Mouse (Mus musculus) liver, adult 2 months (tissue): ENCODE data around the gene Gse1. TPM values are rescaled to one million over a fixed set of nuclear protein-coding genes. Genes with fewer than 3 reads are reported as not detected.

ENCODE experiments used
- DNase-seq: peaks from one replicate; pipeline ENCODE4 v3.0.0-alpha.2; 2011; ENCODE audit warnings: low read depth, low spot score; ENCODE audit errors: extremely low read depth
- H3K27ac ChIP-seq: fragments of 200-500 bp; replicated peaks from 2 replicates; pipeline ENCODE4 v1.5.1; 2012; ENCODE audit warnings: low read depth, mild to moderate bottlenecking, control low read depth, inconsistent platforms, low read length; ENCODE audit not compliant: insufficient read depth
- H3K27me3 ChIP-seq: fragments of 200-500 bp; 2 replicates; pipeline ENCODE4 v1.6.1; 2012; ENCODE audit warnings: mild to moderate bottlenecking, moderate library complexity, low read length, inconsistent platforms; ENCODE audit not compliant: control insufficient read depth, insufficient read depth
- H3K36me3 ChIP-seq: fragments of 200-500 bp; 2 replicates; pipeline ENCODE4 v1.6.1; 2012; ENCODE audit warnings: low read length, inconsistent platforms; ENCODE audit not compliant: control insufficient read depth, insufficient read depth
- H3K4me1 ChIP-seq: fragments of 200-500 bp; 2 replicates; pipeline ENCODE4 v1.6.1; 2011; ENCODE audit warnings: low read length; ENCODE audit not compliant: control insufficient read depth, insufficient read depth
- H3K4me3 ChIP-seq: fragments of 200-500 bp; 2 replicates; pipeline ENCODE4 v1.5.1; 2011; ENCODE audit warnings: low read depth, mild to moderate bottlenecking, control low read depth, low read length, moderate library complexity; ENCODE audit not compliant: insufficient read depth
- H3K79me2 ChIP-seq: fragments of 200-500 bp; 2 replicates; pipeline ENCODE4 v1.6.1; 2012; ENCODE audit warnings: inconsistent platforms, mild to moderate bottlenecking, low read length, moderate library complexity; ENCODE audit not compliant: control insufficient read depth, insufficient read depth
- H3K9ac ChIP-seq: fragments of 200-500 bp; 2 replicates; pipeline ENCODE4 v1.6.1; 2012; ENCODE audit warnings: low read depth, mild to moderate bottlenecking, control low read depth, inconsistent platforms, low read length
- CTCF ChIP-seq: fragments of 200-500 bp; IDR thresholded peaks from 2 replicates; pipeline ENCODE4 v1.5.1; 2011; ENCODE audit warnings: low read depth, low read length, control low read depth
- POLR2A ChIP-seq: fragments of 200-500 bp; IDR thresholded peaks from 2 replicates; pipeline ENCODE4 v1.6.1; 2011; ENCODE audit warnings: low read length, control low read depth; ENCODE audit not compliant: insufficient read depth; ENCODE audit errors: extremely low read depth
- WGBS: fragments of 180-500 bp; shearing (Covaris S2); methylation state at CpG from one replicate; pipeline ENCODE4 v1.1.7; 2018; 5-methylcytosine and 5-hydroxymethylcytosine counted together
- polyA plus RNA-seq: library from polyadenylated mRNA; depleted of rRNA; stranded (reverse); fragments of >200 nt; gene quantifications from 2 replicates; pipeline ENCODE4 v1.2.3, GENCODE M21; 2012
- total RNA-seq: library from RNA; depleted of rRNA; stranded (reverse); fragments of >200 nt; gene quantifications from 2 replicates; pipeline ENCODE4 v1.2.3, GENCODE M21; 2014

Gse1 gene
- total and polyA plus RNA-seq, 2 experiments = 2.6 to 10.0 TPM

DNA sequence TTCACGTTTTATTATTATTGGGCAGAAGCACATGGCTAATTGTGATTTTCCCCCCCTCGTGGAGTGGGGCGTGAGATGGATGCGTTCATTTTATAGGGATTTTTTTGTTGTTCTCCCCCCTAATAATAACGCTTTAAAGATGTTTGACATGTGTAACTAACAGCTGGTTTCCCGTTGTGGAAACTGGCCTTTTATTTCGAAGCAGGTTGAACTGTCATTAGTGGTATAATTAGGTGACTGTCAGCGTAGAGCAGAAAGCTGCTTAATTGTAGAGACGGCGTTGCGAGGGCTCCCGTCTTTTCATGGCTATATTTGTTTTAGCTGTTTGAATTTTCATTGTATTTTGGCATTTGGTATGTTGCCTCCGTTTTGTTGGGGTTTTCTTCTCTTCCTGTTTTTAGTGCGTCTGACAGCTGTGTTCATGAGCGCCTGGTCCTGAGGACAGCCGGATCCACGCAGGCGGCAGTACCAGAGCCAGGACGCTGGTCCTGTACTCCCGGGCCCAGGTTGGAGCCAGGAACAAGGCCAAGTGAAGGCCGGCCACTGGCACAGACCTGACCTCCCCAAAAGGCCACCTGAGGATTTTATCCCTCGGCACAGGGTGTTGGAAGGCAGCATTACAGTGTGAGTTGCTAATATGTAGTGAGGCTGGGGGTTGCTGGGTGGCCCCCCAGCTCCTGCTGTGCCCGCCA, 277.5 kb downstream of the Gse1 start:
- no peaks in the 10 kb centered on the region for H3K36me3 ChIP-seq
- no peak overlapping the region for H3K27ac ChIP-seq
- no peak overlapping the region for H3K9ac ChIP-seq
- H3K79me2 ChIP-seq = peaks cover 54% of the 10 kb centered on the region
- TF ChIP-seq POLR2A = no peak
- H3K4me1 ChIP-seq = peaks cover 31% of the 10 kb centered on the region
- 63% methylated on average over 23 of the region's 23 CpGs for WGBS
- no peak overlapping the region for H3K4me3 ChIP-seq
- H3K27me3 ChIP-seq = no peaks in the 10 kb centered on the region
- DNase-seq = peak; percentile 67

DNA sequence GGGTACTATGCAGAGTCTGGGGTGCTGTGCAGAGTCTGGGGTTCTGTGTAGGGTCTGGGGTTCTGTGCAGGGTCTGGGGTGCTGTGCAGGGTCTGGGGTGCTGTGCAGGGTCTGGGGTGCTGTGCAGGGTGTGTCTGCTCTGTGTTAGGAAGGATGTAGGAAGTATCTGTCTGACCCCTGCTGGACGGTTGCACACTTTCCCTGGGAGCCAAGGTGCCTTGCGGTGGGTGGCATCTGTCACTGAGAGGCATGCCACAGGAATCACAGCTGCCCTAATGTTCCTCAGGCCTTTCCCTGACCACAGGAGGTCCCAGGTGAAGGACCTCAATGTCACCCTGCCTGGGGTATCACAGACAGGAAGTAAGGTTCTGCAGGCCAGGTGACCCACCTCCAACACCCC, 278.3 kb downstream of the Gse1 start:
- H3K27me3 ChIP-seq = no peaks in the 10 kb centered on the region
- 74% methylated on average over 2 of the region's 2 CpGs for WGBS
- TF ChIP-seq CTCF = peak; percentile 35; the same call in 1 of the 2 replicates
- no peak for TF ChIP-seq POLR2A
- H3K36me3 ChIP-seq = no peaks in the 10 kb centered on the region
- H3K9ac ChIP-seq = no peak overlapping the region
- H3K4me3 ChIP-seq = no peak overlapping the region
- DNase-seq = no peak
- H3K4me1 ChIP-seq = peaks cover 26% of the 10 kb centered on the region
- H3K79me2 ChIP-seq = peaks cover 54% of the 10 kb centered on the region
- H3K27ac ChIP-seq = no peak overlapping the region

DNA sequence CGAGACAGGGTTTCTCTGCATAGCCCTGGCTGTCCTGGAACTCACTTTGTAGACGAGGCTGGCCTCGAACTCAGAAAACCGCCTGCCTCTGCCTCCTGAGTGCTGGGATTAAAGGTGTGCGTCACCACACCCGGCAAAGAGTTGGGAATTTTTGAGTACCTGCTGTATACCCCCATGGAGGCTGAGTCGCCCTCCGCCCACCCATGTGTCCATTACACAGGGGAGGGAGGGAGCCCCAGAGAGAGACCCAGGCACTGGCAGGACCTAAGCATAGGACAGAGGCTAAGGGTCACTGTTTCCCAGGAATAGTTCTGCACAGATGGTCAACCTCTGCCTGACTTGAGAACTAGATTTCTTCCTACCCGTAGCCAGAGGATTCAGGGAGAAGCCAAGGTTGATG, 279.0 kb downstream of the Gse1 start:
- Histone ChIP-seq H3K79me2 (peaks cover 61% of the 10 kb centered on the region), H3K36me3 (no peaks in the 10 kb centered on the region), H3K27ac (no peak overlapping the region), H3K27me3 (no peaks in the 10 kb centered on the region), H3K4me3 (no peak overlapping the region), H3K4me1 (peaks cover 19% of the 10 kb centered on the region), H3K9ac (no peak overlapping the region)
- WGBS = 95% methylated on average over 9 of the region's 9 CpGs
- no peak for DNase-seq
- TF ChIP-seq CTCF = no peak
- TF ChIP-seq POLR2A = no peak

DNA sequence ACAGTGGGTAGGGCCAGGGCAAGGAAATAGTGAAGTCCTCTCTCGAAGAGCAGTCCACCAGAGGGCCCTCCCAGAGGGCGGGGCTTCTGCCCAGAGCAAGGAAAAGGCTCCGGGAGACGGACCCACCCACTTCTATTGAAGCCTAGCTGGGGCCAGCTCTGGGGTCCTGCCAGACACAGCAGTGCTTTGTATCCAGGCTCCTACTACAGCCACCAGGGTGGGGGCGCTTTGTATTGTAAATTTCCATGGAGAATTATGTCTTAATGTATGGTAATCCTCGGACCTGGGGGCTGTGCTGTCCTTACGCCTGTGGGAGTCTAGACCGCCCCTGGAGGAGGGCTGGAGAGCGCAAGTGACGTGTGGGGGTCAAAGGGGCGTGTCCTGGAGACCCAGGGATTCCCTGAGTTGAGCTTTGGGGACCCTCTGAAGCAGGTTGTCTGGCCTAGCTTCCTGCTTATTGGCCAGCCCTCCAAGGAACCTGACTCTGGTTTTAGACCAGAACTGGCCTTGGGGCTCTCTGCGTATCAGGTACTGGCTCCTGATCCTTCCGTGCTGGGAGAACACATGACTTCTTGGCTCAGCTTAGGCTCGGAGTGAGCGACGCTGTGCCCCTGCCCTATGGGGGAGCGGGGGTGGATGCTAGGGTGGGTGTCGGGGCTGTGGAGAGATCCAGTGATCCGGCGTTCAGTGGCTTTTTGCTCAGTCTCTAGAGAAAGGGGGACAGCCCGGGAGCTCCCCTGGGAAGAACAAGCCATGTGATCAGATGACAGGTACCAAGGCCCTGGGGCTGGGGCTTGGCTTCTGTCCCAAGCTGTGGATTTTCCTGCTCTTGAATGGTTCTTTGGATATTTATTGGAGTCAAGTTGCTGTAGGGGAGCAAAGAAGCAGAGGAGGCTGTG, 281.1 kb downstream of the Gse1 start:
- Histone ChIP-seq H3K27ac (no peak overlapping the region), H3K36me3 (no peaks in the 10 kb centered on the region), H3K9ac (no peak overlapping the region), H3K27me3 (no peaks in the 10 kb centered on the region), H3K79me2 (peaks cover 65% of the 10 kb centered on the region), H3K4me1 (peaks cover 2% of the 10 kb centered on the region), H3K4me3 (no peak overlapping the region)
- TF ChIP-seq CTCF (no peak), POLR2A (no peak)
- WGBS = 80% methylated on average over 21 of the region's 21 CpGs
- no peak for DNase-seq

DNA sequence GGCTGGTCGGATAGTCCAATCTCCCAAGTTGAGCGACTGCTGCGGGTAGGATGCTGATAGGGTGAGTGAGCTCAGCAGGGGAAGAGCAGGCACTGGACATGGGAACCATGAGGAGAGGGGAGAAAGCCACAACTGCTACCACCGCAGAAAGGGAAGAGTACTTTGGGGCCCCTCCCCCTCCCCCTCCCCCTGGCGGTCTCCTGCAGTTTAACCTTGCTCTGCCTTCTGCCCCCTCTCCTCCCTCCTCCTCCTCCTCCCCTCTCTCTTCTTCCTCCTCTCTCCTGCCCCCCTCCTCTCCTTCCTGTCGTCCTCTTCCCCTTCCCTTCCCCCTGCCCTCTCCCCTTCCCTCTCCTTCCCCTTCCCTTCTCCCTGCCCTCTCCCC, 281.8 kb downstream of the Gse1 start:
- no peak overlapping the region for H3K4me3 ChIP-seq
- H3K27me3 ChIP-seq = no peaks in the 10 kb centered on the region
- no peak for DNase-seq
- H3K4me1 ChIP-seq = no peaks in the 10 kb centered on the region
- H3K9ac ChIP-seq = no peak overlapping the region
- no peaks in the 10 kb centered on the region for H3K36me3 ChIP-seq
- H3K79me2 ChIP-seq = peaks cover 58% of the 10 kb centered on the region
- TF ChIP-seq CTCF = no peak
- no peak for TF ChIP-seq POLR2A
- 80% methylated on average over 4 of the region's 6 CpGs for WGBS
- no peak overlapping the region for H3K27ac ChIP-seq

DNA sequence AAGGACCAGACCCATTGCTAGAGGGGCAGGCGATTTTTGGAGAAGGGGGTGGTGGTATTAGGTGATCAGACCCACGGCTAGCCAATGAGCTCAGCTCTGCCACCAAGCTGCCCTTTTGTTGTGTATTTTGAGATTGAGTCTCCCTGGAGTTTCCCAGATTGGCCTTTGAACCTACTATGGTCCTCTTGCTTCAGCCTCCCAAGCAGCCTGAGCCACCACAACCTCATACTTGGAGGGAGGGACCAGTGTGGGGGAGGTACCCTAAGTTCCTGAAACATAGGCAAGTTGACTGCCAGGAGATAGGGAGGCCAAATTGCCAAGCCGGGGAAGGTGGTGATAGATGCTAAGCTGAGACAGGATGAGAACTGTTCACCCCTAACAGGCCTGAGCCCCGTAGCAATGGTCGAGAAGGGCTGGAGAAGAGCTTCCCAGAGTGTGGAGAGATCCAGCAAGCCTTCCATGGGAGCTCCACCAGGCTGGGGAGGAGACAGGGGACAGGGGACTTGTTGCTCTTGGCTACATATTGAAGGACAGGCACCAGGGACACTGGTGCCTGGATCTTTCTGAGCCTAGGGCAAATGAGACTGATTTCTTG, 282.7 kb downstream of the Gse1 start:
- no peak overlapping the region for H3K27ac ChIP-seq
- no peak for TF ChIP-seq POLR2A
- peaks cover 57% of the 10 kb centered on the region for H3K79me2 ChIP-seq
- H3K9ac ChIP-seq = no peak overlapping the region
- H3K4me1 ChIP-seq = no peaks in the 10 kb centered on the region
- H3K36me3 ChIP-seq = no peaks in the 10 kb centered on the region
- 68% methylated on average over 5 of the region's 5 CpGs for WGBS
- no peaks in the 10 kb centered on the region for H3K27me3 ChIP-seq
- no peak for DNase-seq
- H3K4me3 ChIP-seq = no peak overlapping the region
